ENCODE assay signal across 29 mouse cellular contexts in the genomic region with DNA sequence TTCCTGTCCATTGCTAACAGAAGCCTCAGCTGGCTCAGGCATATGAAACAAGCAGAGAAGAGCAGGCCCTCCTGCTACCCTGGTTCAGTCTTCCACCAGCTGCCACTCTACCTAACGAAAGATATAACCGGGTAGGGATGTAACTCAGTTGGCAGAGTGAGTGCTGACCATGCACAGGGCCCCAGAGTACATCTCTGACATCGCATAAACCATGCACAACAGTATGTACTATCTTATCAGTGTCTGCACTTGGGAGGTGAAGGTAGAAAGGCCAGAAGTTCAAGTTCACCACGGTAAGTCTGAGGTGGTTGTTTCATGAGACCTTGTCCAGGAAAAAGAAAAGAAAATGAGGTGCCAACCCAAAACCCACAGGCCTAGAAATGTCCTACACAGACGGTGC. TPM values are rescaled to one million over a fixed set of nuclear protein-coding genes. Genes with fewer than 3 reads are reported as not detected.
"Had no signal": no experiment of that assay in that cellular context is flagged by ENCODE, and none has a peak within 500 bp of the region (broad histone marks: within the 10 kb centered on the region; RNA-seq: fewer than 3 reads in every experiment).

No protein-coding gene starts in this region.

- DNase-seq: gastrocnemius, postnatal 14 days; gastrocnemius, postnatal 36 days; heart, adult 2 months; heart, postnatal 14 days; heart, postnatal 36 days; kidney, adult 18-20 months; kidney, adult 8-10 months; kidney, postnatal 10 days; kidney, postnatal 25 days; kidney, postnatal 4 days; liver; liver, embryonic 13.5 days had no signal

- H3K4me3 ChIP-seq: heart, adult 2 months; heart, embryonic 13.5 days; heart, embryonic 15.5 days; hindbrain, embryonic 13.5 days; hindbrain, embryonic 15.5 days; layer of hippocampus, adult 2 months; left cerebral cortex, adult 2 months; limb, embryonic 10.5 days; limb, embryonic 12.5 days; liver, embryonic 13.5 days; liver, embryonic 15.5 days had no signal

- ATAC-seq: hindbrain, postnatal 0 days had no signal

- H3K27me3 ChIP-seq: heart, embryonic 13.5 days; heart, embryonic 15.5 days; hindbrain, embryonic 13.5 days; hindbrain, embryonic 15.5 days; limb, embryonic 12.5 days; liver, embryonic 13.5 days; liver, embryonic 15.5 days had no signal

- H3K9ac ChIP-seq: heart, embryonic 13.5 days; heart, embryonic 15.5 days; hindbrain, embryonic 13.5 days; hindbrain, embryonic 15.5 days; limb, embryonic 12.5 days; liver, embryonic 13.5 days; liver, embryonic 15.5 days had no signal

- H3K4me2 ChIP-seq: heart, embryonic 11.5 days; heart, embryonic 13.5 days; heart, embryonic 15.5 days; hindbrain, embryonic 13.5 days; hindbrain, embryonic 15.5 days; limb, embryonic 12.5 days; liver, embryonic 13.5 days; liver, embryonic 15.5 days had no signal

- H3K4me1 ChIP-seq: limb, embryonic 10.5 days had no signal

- H3K27ac ChIP-seq: heart, adult 2 months; heart, embryonic 13.5 days; heart, embryonic 15.5 days; hindbrain, embryonic 13.5 days; hindbrain, embryonic 15.5 days; hindbrain, postnatal 0 days; layer of hippocampus, adult 2 months; limb, embryonic 10.5 days; limb, embryonic 12.5 days; liver, embryonic 13.5 days; liver, embryonic 15.5 days had no signal

- H3K9me3 ChIP-seq: heart, embryonic 13.5 days; heart, embryonic 15.5 days; hindbrain, embryonic 13.5 days; hindbrain, embryonic 15.5 days; limb, embryonic 10.5 days; liver, embryonic 13.5 days; liver, embryonic 15.5 days had no signal

RNA-seq across cellular contexts. Expression of gene 1700029H14Rik, which starts 47.7 kb away (rescaled TPM):
- polyA plus RNA-seq: heart, embryonic 11.5 days; heart, embryonic 13.5 days; heart, embryonic 15.5 days; heart, postnatal 0 days; hindbrain, embryonic 11.5 days; hindbrain, embryonic 13.5 days; hindbrain, embryonic 15.5 days; intestine, embryonic 14.5 days; kidney, embryonic 14.5 days; kidney, embryonic 16.5 days; limb, embryonic 10.5 days; limb, embryonic 12.5 days; limb, embryonic 14.5 days; liver, embryonic 13.5 days; liver, embryonic 15.5 days had no signal
